Mouse (Mus musculus): ENCODE data around the gene Cfap65. TPM values are rescaled to one million over a fixed set of nuclear protein-coding genes. Genes with fewer than 3 reads are reported as not detected.
A peak's percentile ranks its signal among the peaks of the same experiment; 100 is the strongest.

Cfap65 gene
- polyA plus RNA-seq, 1 experiment from 2014 or later, result 0.04 TPM

DNA sequence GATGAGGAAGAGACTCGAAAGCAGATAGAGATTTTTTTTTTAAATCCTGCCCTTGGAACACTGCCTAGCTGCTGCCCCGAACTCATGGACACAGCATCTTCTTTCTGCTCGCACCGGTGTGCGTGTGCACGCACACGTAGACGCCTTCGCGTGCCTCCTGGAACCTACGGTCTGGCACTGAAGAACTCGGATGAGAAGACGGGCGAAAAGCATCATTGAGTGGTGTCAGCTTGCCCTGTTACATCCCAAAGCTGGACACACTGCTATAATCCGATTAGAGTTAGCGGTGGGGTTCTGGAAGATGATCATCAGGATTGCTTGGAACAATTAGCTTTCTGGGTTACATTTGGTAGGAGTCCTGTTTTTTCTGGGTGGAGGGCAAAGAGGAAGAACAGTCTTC is 76.6 kb downstream of the Cfap65 start:
- H3K27me3 ChIP-seq, result 0 out of 2 replicates have a peak, but pooled peaks cover 8% of the 10 kb centered on the region
- H3K4me3 ChIP-seq, result peak overlapping the region; percentile 91
- H3K4me2 ChIP-seq, result peak overlapping the region; percentile 85
- peak overlapping the region; percentile 96 for H3K9ac ChIP-seq
- H3K9me3 ChIP-seq, result no peaks in the 10 kb centered on the region
- no peaks in the 10 kb centered on the region for H3K36me3 ChIP-seq
- no peak for ATAC-seq (ENCODE audit: low read depth)
- H3K4me1 ChIP-seq (replicated peaks), result peaks cover 54% of the 10 kb centered on the region
- peak overlapping the region; percentile 39 for H3K27ac ChIP-seq (replicated peaks)
- WGBS, result 9% methylated on average over 16 of the region's 16 CpGs

DNA sequence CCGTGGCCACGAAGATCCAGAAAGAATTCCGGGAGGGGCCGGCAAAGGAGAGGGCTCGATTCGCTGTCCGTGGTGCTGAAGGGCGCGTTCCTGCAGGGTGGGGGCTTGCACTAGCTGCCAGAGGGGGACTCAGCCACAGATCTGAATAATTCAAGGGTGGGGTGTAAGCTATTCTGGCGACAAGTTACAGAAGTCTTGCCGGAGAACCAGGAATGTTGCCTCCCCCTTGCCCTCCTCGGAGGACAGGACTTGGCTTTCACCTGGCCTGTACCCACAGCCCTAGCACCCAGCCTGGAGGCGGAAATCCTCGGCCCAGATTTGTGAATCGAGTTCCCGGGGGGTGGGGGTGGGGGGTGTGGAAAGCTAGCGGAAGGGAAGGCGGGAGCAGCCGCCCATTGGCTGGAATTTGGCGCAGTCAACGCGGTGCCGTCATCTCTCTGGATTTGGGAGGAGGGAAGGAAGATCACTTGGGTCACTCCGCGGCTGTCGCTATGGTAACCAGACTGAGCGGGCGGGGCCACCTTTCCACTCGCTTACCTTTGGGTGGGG is 77.2 kb downstream of the Cfap65 start:
- Histone ChIP-seq H3K36me3 (no peaks in the 10 kb centered on the region), H3K27me3 (peaks cover 8% of the 10 kb centered on the region; the same call in 1 of the 2 replicates), H3K4me2 (peak overlapping the region; percentile 85), H3K4me1 (replicated peaks) (peaks cover 57% of the 10 kb centered on the region), H3K4me3 (peak overlapping the region; percentile 91), H3K27ac (replicated peaks) (peak overlapping the region; percentile 78), H3K9me3 (no peaks in the 10 kb centered on the region), H3K9ac (peak overlapping the region; percentile 96)
- WGBS, result under 1% methylated on average over 29 of the region's 29 CpGs
- ATAC-seq (ENCODE audit: low read depth), result peak; percentile 56

DNA sequence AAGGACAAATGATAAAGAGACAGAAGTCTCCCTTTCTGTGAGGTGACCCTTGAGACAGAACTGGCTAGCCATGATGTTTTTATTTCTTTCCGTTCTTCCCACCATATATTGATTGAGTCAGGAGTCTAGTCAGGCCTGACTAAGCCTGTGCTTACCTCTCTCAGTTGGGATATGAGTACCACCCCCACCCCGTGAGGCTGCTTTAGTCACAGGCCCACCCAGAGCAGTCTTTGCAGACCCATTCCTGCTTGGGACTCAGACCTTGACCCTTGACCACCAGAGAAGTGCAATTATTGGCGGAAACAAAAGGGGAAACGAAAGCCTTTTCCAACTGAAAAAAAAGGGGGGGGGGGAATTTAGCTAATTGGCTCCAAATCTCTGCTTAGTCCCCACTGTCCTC is 77.7 kb downstream of the Cfap65 start:
- no peak for ATAC-seq (ENCODE audit: low read depth)
- H3K4me2 ChIP-seq, result peak overlapping the region; percentile 85
- peak overlapping the region; percentile 78 for H3K27ac ChIP-seq (replicated peaks)
- WGBS, result 7% methylated on average over 4 of the region's 4 CpGs
- peaks cover 57% of the 10 kb centered on the region for H3K4me1 ChIP-seq (replicated peaks)
- H3K9me3 ChIP-seq, result no peaks in the 10 kb centered on the region
- peak overlapping the region; percentile 96 for H3K9ac ChIP-seq
- H3K27me3 ChIP-seq, result peaks cover 14% of the 10 kb centered on the region
- peak overlapping the region; percentile 91 for H3K4me3 ChIP-seq
- H3K36me3 ChIP-seq, result no peaks in the 10 kb centered on the region

DNA sequence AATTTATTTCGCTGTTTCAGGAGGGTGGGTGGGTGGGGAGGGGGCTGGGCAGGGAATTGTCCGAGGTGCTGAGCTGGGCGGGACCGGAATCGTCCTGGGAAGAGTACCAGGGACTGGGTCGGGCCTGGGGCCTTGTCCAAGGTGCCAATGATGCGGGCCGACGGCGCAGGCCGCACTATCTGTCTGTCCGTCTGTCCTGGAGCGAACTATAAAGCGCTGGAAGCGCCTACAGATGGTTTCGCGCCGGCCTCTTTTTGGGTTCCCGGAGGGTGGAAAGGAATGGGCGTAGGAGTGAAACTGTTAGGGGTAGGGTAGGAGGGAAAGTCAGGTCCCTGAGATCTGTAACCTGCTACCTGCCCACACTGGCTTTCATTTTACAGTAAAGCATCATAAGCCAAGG is 78.2 kb downstream of the Cfap65 start:
- Histone ChIP-seq H3K27ac (replicated peaks) (no peak overlapping the region; the same call in 1 of the 2 replicates), H3K4me3 (peak overlapping the region; percentile 91), H3K27me3 (peaks cover 18% of the 10 kb centered on the region), H3K9ac (peak overlapping the region; percentile 96), H3K9me3 (no peaks in the 10 kb centered on the region), H3K36me3 (no peaks in the 10 kb centered on the region), H3K4me2 (peak overlapping the region; percentile 85), H3K4me1 (replicated peaks) (peaks cover 58% of the 10 kb centered on the region)
- no peak for ATAC-seq (ENCODE audit: low read depth)
- 4% methylated on average over 20 of the region's 20 CpGs for WGBS

DNA sequence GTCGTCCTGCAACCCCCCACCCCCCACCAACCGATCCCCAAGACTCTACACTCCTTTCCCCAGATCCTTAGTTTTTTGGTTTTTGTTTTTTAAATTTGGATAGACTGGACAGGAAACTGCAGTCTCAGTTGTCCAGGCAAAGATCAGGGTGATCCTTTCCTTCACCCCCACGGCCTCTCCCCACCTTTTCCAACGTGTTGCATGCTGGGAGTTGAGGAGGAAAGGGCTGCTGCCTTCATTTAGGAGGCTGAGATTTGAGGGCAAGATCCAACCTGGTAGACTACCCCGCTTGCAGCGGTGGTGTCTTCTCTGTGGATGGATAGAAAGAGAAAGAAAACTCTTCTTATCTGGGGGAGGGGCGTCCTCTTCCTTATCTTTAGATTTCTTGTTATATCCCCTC is 78.6 kb downstream of the Cfap65 start:
- WGBS, result 4% methylated on average over 7 of the region's 7 CpGs
- no peak for ATAC-seq (ENCODE audit: low read depth)
- peaks cover 19% of the 10 kb centered on the region for H3K27me3 ChIP-seq
- no peaks in the 10 kb centered on the region for H3K9me3 ChIP-seq
- no peaks in the 10 kb centered on the region for H3K36me3 ChIP-seq
- peak overlapping the region; percentile 96 for H3K9ac ChIP-seq
- no peak overlapping the region for H3K27ac ChIP-seq (replicated peaks)
- peaks cover 62% of the 10 kb centered on the region for H3K4me1 ChIP-seq (replicated peaks)
- H3K4me3 ChIP-seq, result peak overlapping the region; percentile 91
- H3K4me2 ChIP-seq, result peak overlapping the region; percentile 85

DNA sequence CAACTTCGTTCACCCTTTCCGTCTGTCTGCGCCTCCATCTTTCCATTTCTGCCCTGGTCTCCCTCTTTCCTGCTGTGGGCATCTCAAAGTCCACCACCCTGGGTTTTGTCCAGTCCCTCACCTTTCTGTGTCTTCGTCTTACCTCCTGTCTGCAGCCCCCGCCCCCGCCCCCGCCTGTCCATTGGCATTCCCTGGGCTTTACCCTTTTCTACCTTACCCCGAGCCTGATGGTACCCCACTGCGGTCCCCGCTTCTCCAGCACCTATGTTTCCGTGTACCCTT is 79.0 kb downstream of the Cfap65 start:
- Histone ChIP-seq H3K9ac (peak overlapping the region; percentile 96), H3K36me3 (no peaks in the 10 kb centered on the region), H3K4me1 (replicated peaks) (peaks cover 66% of the 10 kb centered on the region), H3K4me3 (peak overlapping the region; percentile 91), H3K9me3 (no peaks in the 10 kb centered on the region), H3K4me2 (peak overlapping the region; percentile 85), H3K27ac (replicated peaks) (peak overlapping the region; percentile 94; the same call in 1 of the 2 replicates), H3K27me3 (peaks cover 19% of the 10 kb centered on the region)
- ATAC-seq (ENCODE audit: low read depth), result no peak
- WGBS, result 2% methylated on average over 11 of the region's 11 CpGs

DNA sequence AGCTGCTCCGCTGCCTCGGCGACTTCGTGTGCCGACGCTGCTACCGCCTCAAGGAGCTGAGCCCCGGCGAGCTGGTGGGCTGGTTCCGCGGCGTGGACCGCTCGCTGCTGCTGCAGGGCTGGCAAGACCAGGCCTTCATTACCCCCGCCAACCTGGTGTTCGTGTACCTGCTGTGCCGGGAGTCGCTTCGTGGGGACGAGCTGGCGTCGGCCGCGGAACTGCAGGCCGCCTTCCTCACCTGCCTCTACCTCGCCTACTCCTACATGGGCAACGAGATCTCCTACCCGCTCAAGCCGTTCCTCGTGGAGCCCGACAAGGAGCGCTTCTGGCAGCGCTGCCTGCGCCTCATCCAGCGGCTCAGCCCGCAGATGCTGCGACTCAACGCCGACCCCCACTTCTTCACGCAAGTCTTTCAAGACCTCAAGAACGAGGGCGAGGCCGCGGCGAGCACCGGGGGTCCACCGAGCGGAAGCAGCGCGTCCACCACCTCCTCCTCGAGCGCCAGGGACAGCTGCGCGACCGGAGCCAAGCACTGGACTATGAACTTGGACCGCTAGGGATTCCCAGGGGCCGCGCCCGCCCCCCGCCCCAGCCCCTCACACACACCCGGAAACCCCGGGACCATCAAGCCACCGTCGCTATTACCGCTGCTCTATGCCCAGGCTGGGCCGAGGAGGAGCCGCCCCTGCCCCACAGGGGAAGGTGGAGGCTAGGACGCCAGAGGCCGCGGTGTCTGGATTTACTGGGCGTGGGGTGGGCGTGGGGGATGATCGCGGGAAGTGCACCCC is 79.6 kb downstream of the Cfap65 start:
- no peaks in the 10 kb centered on the region for H3K9me3 ChIP-seq
- H3K4me2 ChIP-seq, result peak overlapping the region; percentile 85
- H3K9ac ChIP-seq, result peak overlapping the region; percentile 96
- peak overlapping the region; percentile 94 for H3K27ac ChIP-seq (replicated peaks)
- ATAC-seq (ENCODE audit: low read depth), result no peak
- H3K4me3 ChIP-seq, result peak overlapping the region; percentile 91
- H3K27me3 ChIP-seq, result peaks cover 21% of the 10 kb centered on the region
- no peaks in the 10 kb centered on the region for H3K36me3 ChIP-seq
- WGBS, result under 1% methylated on average over 72 of the region's 74 CpGs
- H3K4me1 ChIP-seq (replicated peaks), result peaks cover 72% of the 10 kb centered on the region

DNA sequence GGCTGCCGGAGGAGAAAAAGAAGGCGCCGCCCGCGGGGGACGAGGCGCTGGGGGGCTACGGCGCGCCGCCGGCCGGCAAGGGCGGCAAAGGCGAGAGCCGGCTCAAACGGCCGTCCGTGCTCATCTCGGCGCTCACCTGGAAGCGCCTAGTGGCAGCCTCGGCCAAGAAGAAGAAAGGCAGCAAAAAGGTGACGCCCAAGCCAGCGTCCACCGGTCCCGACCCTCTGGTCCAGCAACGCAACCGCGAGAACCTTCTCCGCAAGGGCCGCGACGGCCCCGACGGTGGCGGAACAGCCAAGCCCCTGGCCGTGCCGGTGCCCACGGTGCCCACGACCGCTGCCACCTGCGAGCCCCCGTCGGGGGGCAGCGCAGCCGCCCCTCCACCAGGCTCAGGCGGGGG is 80.2 kb downstream of the Cfap65 start:
- Histone ChIP-seq H3K27ac (replicated peaks) (peak overlapping the region; percentile 94), H3K4me1 (replicated peaks) (peaks cover 75% of the 10 kb centered on the region), H3K4me2 (peak overlapping the region; percentile 85), H3K36me3 (no peaks in the 10 kb centered on the region), H3K27me3 (peaks cover 26% of the 10 kb centered on the region), H3K9ac (peak overlapping the region; percentile 96), H3K4me3 (peak overlapping the region; percentile 91), H3K9me3 (no peaks in the 10 kb centered on the region)
- peak; percentile 6 for ATAC-seq (ENCODE audit: low read depth)
- under 1% methylated on average over 47 of the region's 48 CpGs for WGBS

DNA sequence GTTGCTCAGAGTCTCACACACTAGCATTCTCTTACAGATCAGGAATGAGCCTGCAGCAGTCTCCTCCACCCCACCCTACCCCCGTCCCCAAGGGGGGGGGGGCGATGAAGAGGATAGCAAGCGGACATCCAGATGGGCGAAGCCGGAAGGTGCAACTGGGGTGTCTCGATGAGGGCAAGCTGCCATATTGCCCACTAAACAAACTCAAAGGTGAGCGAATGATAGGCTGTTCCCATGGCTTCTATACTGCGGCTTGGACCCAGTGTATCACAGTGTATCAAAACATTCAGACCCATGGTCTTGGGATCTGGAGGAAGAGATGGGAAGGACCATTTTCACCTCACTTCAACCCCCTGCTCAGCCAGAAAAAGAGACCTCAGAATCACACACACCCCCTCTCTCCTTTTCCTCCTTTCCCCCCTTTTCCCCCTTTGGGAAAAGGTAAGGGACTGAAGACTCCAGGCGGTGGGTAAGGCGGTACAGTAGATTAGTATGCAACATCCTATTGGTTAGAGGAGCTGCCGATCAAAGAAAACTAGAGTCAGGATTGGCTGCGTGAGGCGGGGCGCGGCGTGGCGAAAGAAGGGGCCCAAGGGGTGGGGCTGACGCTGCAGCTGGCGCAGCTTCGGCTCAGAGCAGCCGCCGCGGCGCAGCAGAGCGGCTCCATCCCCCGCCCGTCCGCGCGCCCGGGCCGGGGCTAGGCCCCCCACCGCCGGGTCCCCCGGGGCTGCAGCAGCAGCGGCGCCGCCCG is 80.9 kb downstream of the Cfap65 start, which contains the start of gene Cdk5r2:
TSS of gene Cdk5r2 (plus strand) at position 629 of the 751 bp plus-strand sequence.
- ATAC-seq (ENCODE audit: low read depth), result peak; percentile 88
- peaks cover 70% of the 10 kb centered on the region for H3K4me1 ChIP-seq (replicated peaks)
- no peaks in the 10 kb centered on the region for H3K36me3 ChIP-seq
- H3K27me3 ChIP-seq, result peaks cover 29% of the 10 kb centered on the region
- WGBS, result 3% methylated on average over 38 of the region's 39 CpGs
- peak within 1 kb of the TSS; percentile 94 for H3K27ac ChIP-seq (replicated peaks)
- H3K9ac ChIP-seq, result peak within 1 kb of the TSS; percentile 96
- peak within 1 kb of the TSS; percentile 85 for H3K4me2 ChIP-seq
- H3K4me3 ChIP-seq, result peak within 1 kb of the TSS; percentile 91
- H3K9me3 ChIP-seq, result no peaks in the 10 kb centered on the region

MicroRNAs encoded within 50 kb of the gene (microRNA counts, 519-probe panel; counts per million panel counts)
- not detected for microRNA mmu-miR-375

Small RNA genes lying within 50 kb of the gene (microRNA-seq; reads per million reads assigned to microRNA genes)
- 142 reads per million, percentile 60 among the genes with 10 or more reads in this experiment for gene Mir375

Other genes starting within 250 kb of the Cfap65 start
- 2.9 and 4.0 TPM in 2 replicates for gene Cyp27a1, start 222.0 kb downstream of the Cfap65 start, polyA plus RNA-seq (2015; fragmentation: Nextera tagmentation; extraction: Ambion mirVana)
- gene Prkag3, start 186.4 kb downstream of the Cfap65 start, polyA plus RNA-seq (2015; fragmentation: Nextera tagmentation; extraction: Ambion mirVana), result 0.39 TPM in 1 of 2 replicates, not detected in the other
- 8.9 and 10.0 TPM in 2 replicates for gene Wnt6, start 163.7 kb downstream of the Cfap65 start, polyA plus RNA-seq (2015; fragmentation: Nextera tagmentation; extraction: Ambion mirVana)
- gene Wnt10a, start 144.1 kb downstream of the Cfap65 start, polyA plus RNA-seq (2015; fragmentation: Nextera tagmentation; extraction: Ambion mirVana), result 0.13 and 0.15 TPM in 2 replicates
- gene Cdk5r2, start 80.7 kb downstream of the Cfap65 start, polyA plus RNA-seq (2015; fragmentation: Nextera tagmentation; extraction: Ambion mirVana), result 7.8 and 9.0 TPM in 2 replicates
- gene Fev, start 50.2 kb downstream of the Cfap65 start, polyA plus RNA-seq (2015; fragmentation: Nextera tagmentation; extraction: Ambion mirVana), result 0.26 TPM in 1 of 2 replicates, not detected in the other
- gene Cryba2, start 42.5 kb downstream of the Cfap65 start, polyA plus RNA-seq (2015; fragmentation: Nextera tagmentation; extraction: Ambion mirVana), result 0.85 TPM in 1 of 2 replicates, not detected in the other
- gene Ihh, start 16.1 kb upstream of the Cfap65 start, polyA plus RNA-seq (2015; fragmentation: Nextera tagmentation; extraction: Ambion mirVana), result 0.26 and 0.29 TPM in 2 replicates
- 8.5 and 8.9 TPM in 2 replicates for gene Nhej1, start 189.6 kb upstream of the Cfap65 start, polyA plus RNA-seq (2015; fragmentation: Nextera tagmentation; extraction: Ambion mirVana)
- not detected in 2 replicates for gene Slc23a3, start 198.3 kb upstream of the Cfap65 start, polyA plus RNA-seq (2015; fragmentation: Nextera tagmentation; extraction: Ambion mirVana)
- 60.2 and 64.6 TPM in 2 replicates for gene Cnppd1, start 207.1 kb upstream of the Cfap65 start, polyA plus RNA-seq (2015; fragmentation: Nextera tagmentation; extraction: Ambion mirVana)
- gene Retreg2, start 207.2 kb upstream of the Cfap65 start, polyA plus RNA-seq (2015; fragmentation: Nextera tagmentation; extraction: Ambion mirVana), result 104 and 115 TPM in 2 replicates
- 38.8 and 45.9 TPM in 2 replicates for gene Zfand2b, start 233.0 kb upstream of the Cfap65 start, polyA plus RNA-seq (2015; fragmentation: Nextera tagmentation; extraction: Ambion mirVana)
- 40.3 and 47.8 TPM in 2 replicates for gene Abcb6, start 244.8 kb upstream of the Cfap65 start, polyA plus RNA-seq (2015; fragmentation: Nextera tagmentation; extraction: Ambion mirVana)

Data from neural tube, embryonic 13.5 days (tissue).